ENCODE assay signal across 8 mouse cellular contexts in the genomic region with DNA sequence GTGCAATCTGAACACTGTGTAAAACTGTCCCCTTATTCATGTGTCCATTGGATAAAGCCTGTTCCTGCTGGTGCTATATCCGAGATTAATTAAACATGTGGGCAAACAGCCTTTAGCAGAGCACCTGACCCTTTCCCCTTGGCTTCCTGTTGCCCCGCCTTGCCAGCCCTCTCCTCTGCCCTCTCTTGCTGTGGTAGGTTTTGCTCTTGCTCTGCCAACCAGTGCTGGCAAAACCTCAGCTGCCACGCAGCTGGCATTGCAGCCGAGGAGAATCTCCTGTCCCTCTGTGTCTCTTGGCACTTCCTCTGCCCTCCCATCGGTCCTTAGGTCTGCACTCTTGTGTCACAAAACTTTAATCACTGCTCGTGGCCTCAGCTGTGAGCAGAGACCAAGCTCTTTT.
DNase-seq lines count a peak whose midpoint lies in the region; ATAC-seq and TF ChIP-seq lines count a peak whose summit lies in the region.

No protein-coding gene starts in this region.

- ATAC-seq in frontal cortex, adult (ENCODE audit: low TSS enrichment), result peak; percentile 21; the same call in 1 of the 2 replicates
- ATAC-seq in kidney, postnatal 0 days (replicated peaks; ENCODE audit: low FRiP score, low read depth), result peak; percentile 45

- H3K9me3 ChIP-seq in kidney, postnatal 0 days (replicated peaks; ENCODE audit: low read length), result no peaks in the 10 kb centered on the region

- WGBS in kidney, postnatal 0 days, result 21% methylated on average over 6 of the region's 6 CpGs

- H3K4me2 ChIP-seq in kidney, postnatal 0 days (ENCODE audit: low read length), result no peak overlapping the region

- H3K36me3 ChIP-seq in kidney, postnatal 0 days (ENCODE audit: insufficient read depth, low read length), result no peaks in the 10 kb centered on the region

- H3K27me3 ChIP-seq in kidney, postnatal 0 days (ENCODE audit: insufficient read depth, low read length), result no peaks in the 10 kb centered on the region

- no peak overlapping the region for H3K9ac ChIP-seq in kidney, postnatal 0 days (ENCODE audit: low read depth, low read length)

- peak overlapping the region; percentile 62 for H3K27ac ChIP-seq in kidney, postnatal 0 days

- TF ChIP-seq CTCF in kidney, postnatal 0 days (IDR thresholded peaks at IDR 0.05; ENCODE audit: low read depth), result no peak

- H3K4me1 ChIP-seq in kidney, postnatal 0 days (replicated peaks; ENCODE audit: insufficient read depth, low read length), result peaks cover 10% of the 10 kb centered on the region; the same call in 1 of the 2 replicates

- no peak overlapping the region for H3K4me3 ChIP-seq in kidney, postnatal 0 days (replicated peaks; ENCODE audit: low read depth, low read length)

- DNase-seq in frontal cortex, adult 2 months (ENCODE audit: extremely low spot score in 1 of 2, low spot score in 1 of 2), result no peak
- DNase-seq in urinary bladder, postnatal 14 days (ENCODE audit: low spot score), result peak; percentile 10
- DNase-seq in urinary bladder, postnatal 36 days (ENCODE audit: low spot score in 2 of 2), result no peak
- DNase-seq in kidney, postnatal 0 days (ENCODE audit: low spot score), result no peak
- DNase-seq in embryo, embryonic 10.5 days (ENCODE audit: low spot score), result no peak
- no peak for DNase-seq in urinary bladder, adult 18-20 months (ENCODE audit: low spot score in 2 of 2)
- DNase-seq in left cerebral cortex, adult 18-20 months (ENCODE audit: low spot score in 2 of 2), result no peak
